Mouse (Mus musculus) forebrain, embryonic 12.5 days (tissue): ENCODE results near the gene Iqcf5. TPM values are rescaled to one million over a fixed set of nuclear protein-coding genes. Genes with fewer than 3 reads are reported as not detected.
"Not testable (repeated sequence)": the region's sequence is repeated elsewhere in the genome, so short reads cannot be mapped to it uniquely, and the experiment has no call there.

ENCODE experiments used
- ATAC-seq: fragments of 200-750 bp; cut with Nextera tagmentation; 2 replicates; pipeline ENCODE4 v1.8.0; 2017; ENCODE audit warnings: moderate TSS enrichment; ENCODE audit not compliant: low FRiP score
- H3K27ac ChIP-seq: fragments of 300-500 bp; sonication (generic); 2 replicates; pipeline ENCODE4 v1.5.1; 2016; ENCODE audit warnings: mild to moderate bottlenecking
- H3K27me3 ChIP-seq: fragments of 300-500 bp; sonication (generic); 2 replicates; pipeline ENCODE4 v1.6.1; 2016; ENCODE audit warnings: mild to moderate bottlenecking
- H3K36me3 ChIP-seq: fragments of 300-500 bp; sonication (generic); replicated peaks from 2 replicates; pipeline ENCODE4 v1.6.1; 2016; ENCODE audit warnings: mild to moderate bottlenecking
- H3K4me1 ChIP-seq: fragments of 300-500 bp; sonication (generic); 2 replicates; pipeline ENCODE4 v1.6.1; 2016
- H3K4me2 ChIP-seq: fragments of 300-500 bp; sonication (generic); 2 replicates; pipeline ENCODE4 v1.6.1; 2016; ENCODE audit warnings: mild to moderate bottlenecking, moderate library complexity
- H3K4me3 ChIP-seq: fragments of 300-500 bp; sonication (generic); replicated peaks from 2 replicates; pipeline ENCODE4 v1.5.1; 2016; ENCODE audit warnings: mild to moderate bottlenecking
- H3K9ac ChIP-seq: fragments of 300-500 bp; sonication (generic); 2 replicates; pipeline ENCODE4 v1.6.1; 2016; ENCODE audit warnings: mild to moderate bottlenecking
- H3K9me3 ChIP-seq: fragments of 300-500 bp; sonication (generic); 2 replicates; pipeline ENCODE4 v1.6.1; 2016
- WGBS: fragments of 180-500 bp; shearing (Covaris S2); methylation state at CpG from one replicate; pipeline ENCODE4 v1.1.7; 2016; 5-methylcytosine and 5-hydroxymethylcytosine counted together
- polyA plus RNA-seq: library from polyadenylated mRNA; unstranded; fragments of >200 nt; fragmentation: Nextera tagmentation; extraction: Ambion mirVana; gene quantifications from 2 replicates; pipeline ENCODE4 v1.2.1, GENCODE M21; 2016

Iqcf5 gene
- polyA plus RNA-seq, 1 experiment from 2014 or later, result not detected

DNA sequence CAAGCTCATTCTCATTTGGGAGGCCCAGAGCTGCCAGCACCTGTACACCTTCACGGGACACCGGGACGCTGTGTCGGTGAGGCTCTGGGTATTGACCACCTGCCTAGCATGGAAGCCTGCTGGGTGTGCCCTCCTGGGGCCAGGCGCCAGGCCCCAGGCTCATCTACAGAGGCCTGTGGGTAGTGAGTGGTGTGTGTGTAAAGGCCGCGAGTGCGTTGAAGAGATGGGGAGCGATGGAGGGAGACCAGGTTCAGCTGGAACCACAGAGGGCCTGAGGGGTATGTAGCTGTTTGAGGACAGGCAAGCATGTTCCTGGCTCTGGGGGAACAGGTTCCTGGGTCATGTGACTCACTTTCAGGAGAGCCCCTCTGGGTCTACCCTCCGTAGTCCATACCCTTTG is 31.2 kb upstream of the Iqcf5 start:
- H3K4me1 ChIP-seq, result peaks cover 2% of the 10 kb centered on the region
- H3K27ac ChIP-seq, result no peak overlapping the region
- no peak overlapping the region for H3K4me3 ChIP-seq
- H3K9me3 ChIP-seq, result no peaks in the 10 kb centered on the region
- peaks cover 61% of the 10 kb centered on the region for H3K36me3 ChIP-seq
- H3K9ac ChIP-seq, result no peak overlapping the region
- 96% methylated on average over 10 of the region's 10 CpGs for WGBS
- H3K27me3 ChIP-seq, result no peaks in the 10 kb centered on the region
- ATAC-seq, result no peak
- H3K4me2 ChIP-seq, result no peak overlapping the region

GRCm38 (mm10) chr9:106483606-106484005 is 30.8 kb upstream of the Iqcf5 start:
- WGBS, result 95% methylated on average over 17 of the region's 17 CpGs
- ATAC-seq, result no peak
- H3K36me3 ChIP-seq, result peaks cover 61% of the 10 kb centered on the region

DNA sequence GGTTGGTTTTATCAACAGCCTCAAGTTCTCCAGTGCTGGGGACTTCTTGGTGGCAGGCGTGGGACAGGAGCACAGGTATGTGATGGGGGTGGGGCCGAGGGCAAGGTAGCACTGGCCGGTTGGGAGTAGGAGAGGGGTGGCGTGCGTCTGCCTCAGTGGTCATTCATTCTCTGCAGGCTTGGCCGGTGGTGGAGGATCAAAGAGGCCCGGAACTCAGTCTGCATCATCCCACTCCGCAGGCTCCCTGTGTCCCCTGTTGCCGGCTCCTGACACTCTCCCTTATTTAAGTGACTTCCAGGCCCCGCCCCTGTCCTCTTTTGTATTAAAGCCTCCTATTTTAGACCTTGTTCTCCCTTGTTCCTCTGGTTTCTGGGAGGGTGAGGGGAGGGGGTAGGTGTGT is 29.3 kb upstream of the Iqcf5 start:
- H3K36me3 ChIP-seq, result peaks cover 58% of the 10 kb centered on the region

More at GRCm38 (mm10) chr9:106483606-106484005, 30.8 kb upstream of the Iqcf5 start:
- Histone ChIP-seq H3K27ac (no peak overlapping the region), H3K9ac (no peak overlapping the region), H3K4me1 (no peaks in the 10 kb centered on the region), H3K4me2 (no peak overlapping the region), H3K9me3 (no peaks in the 10 kb centered on the region), H3K4me3 (no peak overlapping the region), H3K27me3 (no peaks in the 10 kb centered on the region)

GRCm38 (mm10) chr9:106487602-106488001 is 26.8 kb upstream of the Iqcf5 start:
- not testable (repeated sequence) for H3K9me3 ChIP-seq, ATAC-seq, H3K9ac ChIP-seq, H3K4me2 ChIP-seq, H3K4me3 ChIP-seq, H3K27ac ChIP-seq, H3K4me1 ChIP-seq, H3K27me3 ChIP-seq
- H3K36me3 ChIP-seq, result peaks cover 36% of the 10 kb centered on the region
- 96% methylated on average over 6 of the region's 6 CpGs for WGBS

More for the DNA sequence above, 29.3 kb upstream of the Iqcf5 start:
- H3K4me3 ChIP-seq, result no peak overlapping the region
- no peaks in the 10 kb centered on the region for H3K27me3 ChIP-seq
- 82% methylated on average over 10 of the region's 10 CpGs for WGBS
- no peaks in the 10 kb centered on the region for H3K4me1 ChIP-seq
- H3K9ac ChIP-seq, result no peak overlapping the region
- no peak for ATAC-seq
- no peaks in the 10 kb centered on the region for H3K9me3 ChIP-seq
- no peak overlapping the region for H3K4me2 ChIP-seq
- no peak overlapping the region for H3K27ac ChIP-seq

DNA sequence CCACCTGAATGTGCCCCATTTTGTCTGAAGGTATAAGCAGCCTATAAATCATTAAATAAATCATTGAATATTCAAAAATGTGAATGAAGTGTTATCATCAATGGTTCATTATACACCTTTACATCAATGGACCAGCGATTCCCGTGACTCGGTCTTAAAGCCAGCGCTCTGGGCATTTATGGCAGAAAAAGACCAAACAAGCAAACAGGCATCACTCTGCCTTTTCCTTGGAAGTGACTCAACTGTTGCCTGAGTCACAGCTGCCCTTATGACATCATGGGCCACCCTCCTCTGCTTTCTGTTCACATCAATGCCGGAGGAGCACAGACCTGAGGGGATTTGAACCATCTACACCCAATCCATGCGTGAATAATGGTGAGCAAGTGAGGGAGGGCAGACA is 14.7 kb upstream of the Iqcf5 start, which contains the start of gene Iqcf1:
Iqcf1 (plus strand) TSS at position 301 of the 400 bp plus-strand sequence.
- 92% methylated on average over 6 of the region's 6 CpGs for WGBS
- Histone ChIP-seq H3K9me3 (no peaks in the 10 kb centered on the region), H3K4me1 (no peaks in the 10 kb centered on the region), H3K4me3 (no peak within 1 kb of the TSS), H3K27me3 (no peaks in the 10 kb centered on the region), H3K4me2 (no peak within 1 kb of the TSS), H3K27ac (no peak within 1 kb of the TSS), H3K36me3 (no peaks in the 10 kb centered on the region), H3K9ac (no peak within 1 kb of the TSS)
- no peak for ATAC-seq

- no peak overlapping the region for H3K27ac ChIP-seq
- WGBS, result 89% methylated on average over 22 of the region's 22 CpGs
- H3K36me3 ChIP-seq, result no peaks in the 10 kb centered on the region
- ATAC-seq, result no peak
- no peaks in the 10 kb centered on the region for H3K27me3 ChIP-seq
- H3K4me2 ChIP-seq, result no peak overlapping the region
- H3K9ac ChIP-seq, result no peak overlapping the region
- no peak overlapping the region for H3K4me3 ChIP-seq
- H3K9me3 ChIP-seq, result no peaks in the 10 kb centered on the region
- no peaks in the 10 kb centered on the region for H3K4me1 ChIP-seq
These were observed 12.5 kb upstream of the Iqcf5 start for GRCm38 (mm10) chr9:106501846-106502245.

DNA sequence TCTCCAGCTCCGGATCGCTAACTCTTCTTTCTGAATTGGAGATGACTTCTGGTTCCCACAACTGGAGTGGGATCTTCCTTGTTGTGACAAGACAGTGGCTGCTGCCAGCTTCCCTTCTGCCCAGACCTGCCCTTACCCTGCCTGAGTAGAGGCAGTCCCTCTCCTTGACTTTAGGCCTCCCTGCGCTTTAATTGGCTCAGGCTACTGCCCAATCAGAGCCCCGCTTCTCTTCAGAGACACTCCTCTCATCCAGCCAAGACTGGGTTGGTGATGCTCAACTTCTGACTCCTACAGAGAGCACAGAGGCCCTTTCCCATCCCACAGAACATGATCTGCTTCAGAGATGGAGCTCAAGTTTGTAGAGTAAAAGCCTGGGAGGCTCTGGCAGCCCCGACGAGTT is 10.1 kb upstream of the Iqcf5 start:
- H3K27me3 ChIP-seq, result no peaks in the 10 kb centered on the region
- no peak overlapping the region for H3K9ac ChIP-seq
- no peak overlapping the region for H3K4me3 ChIP-seq
- no peak for ATAC-seq
- no peak overlapping the region for H3K27ac ChIP-seq
- H3K9me3 ChIP-seq, result no peaks in the 10 kb centered on the region
- no peak overlapping the region for H3K4me2 ChIP-seq
- no peaks in the 10 kb centered on the region for H3K36me3 ChIP-seq
- H3K4me1 ChIP-seq, result no peaks in the 10 kb centered on the region
- whole genome bisulfite sequencing, result 75% methylated on average over 6 of the region's 6 CpGs

- Histone ChIP-seq H3K27ac (no peak overlapping the region), H3K27me3 (no peaks in the 10 kb centered on the region), H3K4me2 (no peak overlapping the region), H3K9me3 (no peaks in the 10 kb centered on the region), H3K9ac (no peak overlapping the region), H3K36me3 (no peaks in the 10 kb centered on the region), H3K4me3 (no peak overlapping the region), H3K4me1 (no peaks in the 10 kb centered on the region)
- no peak for ATAC-seq
- WGBS, result 93% methylated on average over 10 of the region's 10 CpGs
These were observed 5.0 kb upstream of the Iqcf5 start for GRCm38 (mm10) chr9:106509356-106509755.

DNA sequence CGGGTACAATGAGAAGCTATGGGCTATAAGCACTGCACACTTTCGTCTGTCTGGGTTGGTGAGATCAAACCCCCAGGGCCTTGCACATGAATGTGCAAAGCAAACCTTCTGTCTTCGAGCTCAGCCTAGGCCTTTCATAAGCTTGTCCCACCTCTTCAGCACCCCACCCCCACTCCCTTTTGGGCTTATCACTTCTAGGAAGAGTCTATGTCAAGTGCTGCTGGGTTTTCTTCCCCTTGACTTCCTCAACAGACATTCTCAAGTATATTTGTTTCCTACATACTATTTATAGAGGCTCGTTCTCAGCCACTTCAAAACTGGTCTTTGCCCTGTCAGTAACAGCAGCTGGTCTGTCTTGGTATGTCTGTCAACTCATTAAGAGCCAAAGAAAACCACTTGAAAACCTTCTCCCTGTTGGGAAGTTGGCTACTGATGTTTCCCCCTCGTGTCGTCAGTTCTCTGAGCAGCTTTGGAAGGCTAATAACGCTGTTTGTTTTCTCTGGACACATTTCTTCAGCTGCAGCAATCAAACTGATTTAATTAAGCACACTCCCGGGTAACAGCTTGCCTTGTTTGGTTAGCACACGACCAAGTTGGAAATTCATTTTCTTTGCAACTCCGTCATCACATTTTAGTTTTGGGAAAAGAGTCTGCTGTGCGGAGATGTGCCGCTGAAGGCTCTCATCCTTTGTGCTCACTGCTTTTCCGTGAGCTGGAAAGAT is 1.5 kb upstream of the Iqcf5 start:
- no peak overlapping the region for H3K4me2 ChIP-seq
- H3K36me3 ChIP-seq, result no peaks in the 10 kb centered on the region
- H3K27ac ChIP-seq, result no peak overlapping the region
- H3K4me3 ChIP-seq, result no peak overlapping the region
- ATAC-seq, result no peak
- no peaks in the 10 kb centered on the region for H3K9me3 ChIP-seq
- 64% methylated on average over 13 of the region's 13 CpGs for WGBS
- H3K4me1 ChIP-seq, result no peaks in the 10 kb centered on the region
- H3K27me3 ChIP-seq, result no peaks in the 10 kb centered on the region
- H3K9ac ChIP-seq, result no peak overlapping the region

DNA sequence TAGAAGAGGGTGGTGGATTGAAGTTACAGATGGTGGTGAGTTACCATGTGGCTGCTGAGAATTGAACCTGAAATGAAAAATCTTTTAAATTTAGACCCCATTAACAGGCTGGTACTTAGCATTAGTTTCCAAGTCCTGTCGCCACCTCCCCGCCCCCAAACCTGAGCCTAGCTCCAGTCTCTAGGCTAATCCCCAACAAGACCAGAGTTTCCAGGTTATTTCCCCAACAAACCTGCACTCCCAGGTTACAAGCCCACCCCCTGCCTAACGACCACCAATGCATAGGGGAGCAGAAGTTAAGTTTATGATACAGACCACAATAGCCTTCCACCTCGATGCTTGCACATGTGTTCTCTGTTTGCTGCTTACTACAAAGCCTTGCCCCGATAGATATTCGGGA is 807 bp upstream of the Iqcf5 start:
- no peaks in the 10 kb centered on the region for H3K9me3 ChIP-seq
- no peak overlapping the region for H3K4me2 ChIP-seq
- WGBS, result 81% methylated on average over 6 of the region's 6 CpGs
- no peak overlapping the region for H3K27ac ChIP-seq
- no peak overlapping the region for H3K9ac ChIP-seq
- H3K36me3 ChIP-seq, result no peaks in the 10 kb centered on the region
- ATAC-seq, result no peak
- H3K4me3 ChIP-seq, result no peak overlapping the region
- no peaks in the 10 kb centered on the region for H3K27me3 ChIP-seq
- no peaks in the 10 kb centered on the region for H3K4me1 ChIP-seq

DNA sequence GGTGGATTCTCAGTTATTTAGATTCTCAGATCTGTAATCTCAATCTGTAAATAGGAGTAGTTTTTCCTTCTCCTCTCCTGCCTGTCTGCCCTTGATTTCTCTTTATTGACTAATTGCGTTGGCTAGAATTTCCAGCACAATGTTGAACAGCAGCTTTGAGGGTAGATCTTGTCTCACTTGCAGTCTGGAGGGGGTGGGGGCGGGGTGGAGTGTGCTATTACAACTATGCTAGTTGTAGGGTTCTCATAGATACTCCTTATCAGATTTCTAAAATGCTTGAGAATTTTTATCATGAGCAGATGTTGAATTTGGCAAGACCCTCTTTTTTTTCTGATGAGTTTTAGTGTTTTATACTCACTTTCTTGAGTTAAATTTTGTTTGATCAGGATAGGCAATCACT is 5.1 kb downstream of the Iqcf5 start:
- no peak for ATAC-seq
- no peaks in the 10 kb centered on the region for H3K4me1 ChIP-seq
- no peaks in the 10 kb centered on the region for H3K9me3 ChIP-seq
- no peaks in the 10 kb centered on the region for H3K27me3 ChIP-seq
- no peak overlapping the region for H3K9ac ChIP-seq
- no peak overlapping the region for H3K4me3 ChIP-seq
- H3K4me2 ChIP-seq, result no peak overlapping the region
- no peaks in the 10 kb centered on the region for H3K36me3 ChIP-seq
- 77% methylated on average over 2 of the region's 2 CpGs for WGBS
- H3K27ac ChIP-seq, result no peak overlapping the region

DNA sequence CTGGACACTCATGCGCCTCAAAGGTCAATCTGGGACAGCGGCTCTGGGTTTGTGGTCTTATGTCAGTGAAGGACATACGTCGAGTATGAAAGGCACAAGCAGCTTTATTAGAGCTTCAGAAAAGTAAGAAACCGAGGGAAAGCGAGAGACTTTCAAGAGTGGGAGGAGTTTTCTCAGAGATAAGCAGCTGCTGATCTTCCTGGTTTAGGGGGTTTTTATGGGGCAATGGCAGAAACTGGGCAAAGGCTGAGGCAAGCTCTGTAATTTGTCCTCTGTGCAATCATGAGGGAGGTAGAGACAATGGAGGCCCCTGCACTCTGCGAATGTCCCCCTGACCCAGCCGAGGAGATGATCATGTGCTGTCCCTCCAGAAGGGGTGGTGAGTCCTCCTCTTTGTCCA is 5.5 kb downstream of the Iqcf5 start:
- WGBS, result 84% methylated on average over 8 of the region's 8 CpGs
- no peaks in the 10 kb centered on the region for H3K4me1 ChIP-seq
- H3K27me3 ChIP-seq, result no peaks in the 10 kb centered on the region
- H3K27ac ChIP-seq, result no peak overlapping the region
- H3K9ac ChIP-seq, result no peak overlapping the region
- H3K36me3 ChIP-seq, result no peaks in the 10 kb centered on the region
- H3K4me2 ChIP-seq, result no peak overlapping the region
- H3K9me3 ChIP-seq, result no peaks in the 10 kb centered on the region
- ATAC-seq, result no peak
- H3K4me3 ChIP-seq, result no peak overlapping the region

- WGBS, result 37% methylated on average over 3 of the region's 3 CpGs
- H3K4me2 ChIP-seq, result no peak overlapping the region
- no peak for ATAC-seq
- no peaks in the 10 kb centered on the region for H3K36me3 ChIP-seq
- H3K4me1 ChIP-seq, result no peaks in the 10 kb centered on the region
- H3K9ac ChIP-seq, result no peak overlapping the region
- no peaks in the 10 kb centered on the region for H3K9me3 ChIP-seq
- H3K27ac ChIP-seq, result no peak overlapping the region
- peaks cover 3% of the 10 kb centered on the region; the same call in 1 of the 2 replicates for H3K27me3 ChIP-seq
- H3K4me3 ChIP-seq, result no peak overlapping the region
These were observed 17.5 kb downstream of the Iqcf5 start for GRCm38 (mm10) chr9:106531833-106532232.
